Mouse (Mus musculus) cerebellum, postnatal 4 days (tissue): Measurements from ENCODE around the gene Mpg.
"Not testable (repeated sequence)": the region's sequence is repeated elsewhere in the genome, so short reads cannot be mapped to it uniquely, and the experiment has no call there.

Experiments
- DNase-seq, 2 experiments: peaks; one replicate each; pipeline ENCODE4 v3.0.0; 2022; ENCODE audit warnings: low spot score in 2 of 2, mixed read lengths in 1 of 2

The Mpg gene

DNA sequence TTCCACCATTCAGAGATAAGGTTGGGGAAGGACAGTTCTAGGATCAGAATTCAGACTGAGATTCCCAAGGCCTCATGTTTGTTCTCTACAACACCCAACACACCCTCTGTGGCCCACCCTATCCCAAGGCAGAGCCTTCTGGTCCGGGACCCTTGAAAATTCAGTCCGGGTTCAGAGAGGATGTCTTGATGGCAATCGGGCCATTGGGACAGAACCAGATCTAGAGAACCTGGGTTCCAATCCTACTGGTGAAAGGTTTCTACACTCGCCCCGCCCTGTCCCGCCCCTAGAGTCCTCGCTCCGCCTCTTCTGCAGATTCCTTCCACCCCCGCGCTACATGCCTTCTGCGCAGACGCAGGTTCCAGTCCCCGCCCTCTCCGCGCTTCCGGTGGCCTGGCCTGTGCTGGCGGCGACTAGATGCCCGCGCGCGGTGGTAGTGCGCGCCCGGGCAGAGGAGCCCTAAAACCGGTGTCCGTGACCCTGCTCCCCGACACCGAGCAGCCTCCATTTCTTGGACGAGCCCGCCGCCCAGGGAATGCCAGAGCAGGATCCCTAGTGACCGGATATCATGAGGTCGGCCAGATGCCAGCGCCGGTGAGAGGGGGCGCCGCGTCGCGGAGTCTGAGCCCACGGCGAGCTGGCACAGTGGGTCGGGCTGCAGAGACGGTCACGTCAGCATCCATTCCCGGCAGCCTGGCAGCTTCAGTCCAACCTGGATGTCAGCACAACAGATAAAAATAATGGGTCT lies at the start of gene Mpg:
Gene Mpg (plus strand): TSS at position 382 of the 748 bp plus-strand sequence.
- peak; percentile 49 to 84 for DNase-seq

DNA sequence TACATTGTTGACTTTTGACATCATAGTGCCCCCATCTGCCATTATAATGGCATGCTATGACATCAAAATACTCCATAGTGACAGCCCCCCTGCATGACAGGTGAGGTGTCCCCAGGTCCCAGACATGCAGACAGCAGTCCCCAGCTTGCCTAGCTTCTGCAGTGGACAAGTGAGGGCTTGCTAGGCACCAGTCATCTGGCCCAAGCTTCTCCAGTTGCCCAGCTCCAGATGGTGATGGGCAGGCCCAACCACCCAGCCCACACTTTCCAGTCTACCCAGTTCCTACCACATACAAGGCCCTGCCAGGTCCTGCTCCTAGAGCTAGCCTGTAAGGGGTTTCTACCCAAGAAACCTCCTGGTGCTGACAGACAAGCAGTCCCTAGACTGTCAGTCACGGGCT lies 47.8 kb upstream of the Mpg start:
- no peak for DNase-seq

DNA sequence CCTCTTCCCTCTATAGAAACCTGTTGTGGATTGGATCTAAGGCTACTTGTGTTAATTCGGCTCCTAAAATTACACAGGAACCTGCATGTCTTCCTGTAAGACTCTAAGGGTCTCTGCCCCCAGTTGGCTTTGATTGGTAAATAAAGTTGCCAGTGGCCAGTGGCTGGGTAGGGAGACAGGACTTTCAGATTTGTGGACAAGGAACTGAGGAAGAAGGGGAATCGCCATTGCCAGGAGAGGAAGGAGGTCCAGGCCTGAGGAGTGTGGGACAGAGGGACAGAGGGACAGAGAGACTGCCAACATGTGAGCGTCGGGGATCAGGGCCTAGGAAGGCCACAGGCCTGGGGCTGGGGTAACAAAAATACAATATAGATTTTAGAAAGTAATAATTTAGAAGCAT lies 45.1 kb upstream of the Mpg start:
- DNase-seq, result no peak

DNA sequence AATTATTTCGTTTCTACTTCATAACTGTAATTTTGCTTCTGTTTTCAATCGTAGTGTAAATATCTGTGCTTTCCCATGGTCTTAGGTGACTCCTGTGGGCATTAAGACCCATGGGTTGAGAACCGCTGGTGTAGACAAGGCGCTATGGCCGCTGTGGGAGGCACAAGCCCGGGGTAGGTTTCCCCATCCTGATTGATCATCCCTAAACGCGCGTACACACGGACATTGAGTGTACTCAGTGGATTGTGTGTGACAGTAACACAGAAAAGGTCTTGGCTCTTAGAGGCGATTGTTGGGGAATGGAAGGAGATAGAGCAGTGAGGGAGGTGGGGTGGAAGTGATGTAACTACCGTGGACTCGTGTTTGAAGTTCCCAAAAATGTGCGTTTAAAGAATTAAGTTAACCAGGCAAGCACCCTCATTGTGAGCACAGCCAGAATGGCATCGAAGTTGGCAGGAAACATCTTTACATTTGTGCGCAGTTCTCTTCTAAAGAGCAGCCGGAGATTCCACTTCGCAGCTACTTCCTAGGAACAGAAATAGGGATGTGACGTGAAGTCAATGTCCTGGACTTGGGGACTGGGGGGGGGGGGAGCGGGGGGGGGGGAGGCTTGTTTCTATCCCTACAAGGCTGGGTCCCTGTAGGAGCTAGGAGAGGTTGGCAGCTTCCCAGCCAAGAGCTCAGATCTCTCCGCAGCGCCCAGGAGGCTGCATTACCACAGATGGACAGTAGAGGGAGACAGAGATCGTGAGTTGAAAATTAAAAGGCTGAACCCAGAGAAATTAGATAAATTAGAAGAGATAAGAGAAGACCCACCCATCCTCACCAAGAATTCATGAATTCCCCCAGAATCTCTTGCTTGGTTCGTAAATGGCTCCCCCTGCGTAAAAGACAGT lies 44.1 kb upstream of the Mpg start:
- DNase-seq, result peak; percentile 84 to 94

DNA sequence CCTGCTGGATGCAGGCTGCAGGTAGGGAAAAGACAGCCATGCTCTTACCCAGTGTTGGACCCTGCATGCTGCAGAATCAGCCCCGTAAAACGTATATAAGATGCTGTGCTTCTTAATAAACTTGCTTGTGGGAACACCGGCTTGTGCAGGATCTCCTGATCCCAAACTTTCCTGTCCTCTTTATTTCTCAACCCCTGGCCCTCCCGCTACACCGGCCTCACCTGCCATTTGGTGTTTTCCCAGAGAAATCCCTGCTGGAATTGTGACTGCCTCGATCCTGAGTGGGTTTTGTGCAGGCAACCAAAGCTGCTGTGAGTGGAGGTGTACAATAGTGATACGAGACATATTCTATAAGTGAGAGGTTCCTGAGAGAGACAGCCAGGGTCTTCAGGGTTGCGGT lies 41.8 kb upstream of the Mpg start:
- no peak for DNase-seq

DNA sequence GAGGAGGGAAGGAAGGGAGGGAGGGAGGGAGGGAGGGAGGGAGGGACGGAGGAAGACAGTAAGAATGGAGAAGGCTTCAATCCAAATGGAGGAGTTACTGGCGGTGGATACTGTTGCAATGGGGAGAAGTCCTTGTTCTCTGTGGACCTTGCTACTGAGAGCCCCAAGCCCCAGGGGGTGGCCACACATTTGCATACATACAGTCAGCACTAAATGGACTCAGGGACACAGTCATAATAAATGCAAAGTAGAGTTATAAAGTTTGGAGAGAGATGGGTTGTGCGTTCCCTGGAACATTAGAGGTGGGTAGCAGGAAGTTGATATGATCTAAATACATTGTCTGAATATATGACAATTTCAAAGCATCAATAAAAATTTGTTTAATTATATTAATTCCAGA lies 40.3 kb upstream of the Mpg start:
- no peak for DNase-seq

DNA sequence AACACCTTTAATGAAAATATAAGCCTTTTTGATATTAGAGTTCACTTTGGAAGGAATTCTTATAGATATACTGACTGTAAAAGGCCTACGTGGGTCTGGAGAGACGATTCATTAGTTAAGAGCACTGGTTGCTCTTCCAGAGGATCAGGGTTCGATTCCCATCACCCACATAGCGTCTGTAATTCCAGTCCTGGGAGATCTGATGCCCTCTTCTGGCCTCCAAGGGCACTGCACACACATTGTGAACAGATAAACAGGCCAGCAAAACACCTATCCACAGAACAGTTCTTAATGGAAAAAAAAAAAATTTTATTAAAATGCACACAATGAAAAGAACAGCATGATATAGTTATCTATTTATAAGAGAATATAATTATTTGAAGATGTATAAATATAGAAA lies 39.0 kb upstream of the Mpg start:
- DNase-seq, result no peak

DNA sequence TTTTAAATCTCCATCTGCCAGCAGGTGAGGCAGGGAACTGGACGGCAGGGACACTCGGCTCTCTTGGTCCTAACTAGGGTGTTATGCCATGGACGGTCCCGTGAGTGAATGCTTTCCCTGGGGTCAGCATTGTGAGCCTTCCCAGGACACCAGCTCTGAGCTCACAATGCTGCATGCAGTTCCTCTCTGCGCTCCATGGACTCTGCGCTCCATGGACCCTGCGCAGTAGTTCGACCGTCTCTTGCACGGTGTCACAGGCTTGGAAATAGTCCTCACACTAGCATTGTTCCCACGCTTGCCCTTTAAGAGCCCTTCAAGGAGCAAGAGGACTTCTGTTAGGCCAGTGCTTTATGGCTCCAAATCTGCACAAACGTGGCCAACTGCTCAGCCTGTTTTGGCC lies 37.4 kb upstream of the Mpg start:
- no peak for DNase-seq

DNA sequence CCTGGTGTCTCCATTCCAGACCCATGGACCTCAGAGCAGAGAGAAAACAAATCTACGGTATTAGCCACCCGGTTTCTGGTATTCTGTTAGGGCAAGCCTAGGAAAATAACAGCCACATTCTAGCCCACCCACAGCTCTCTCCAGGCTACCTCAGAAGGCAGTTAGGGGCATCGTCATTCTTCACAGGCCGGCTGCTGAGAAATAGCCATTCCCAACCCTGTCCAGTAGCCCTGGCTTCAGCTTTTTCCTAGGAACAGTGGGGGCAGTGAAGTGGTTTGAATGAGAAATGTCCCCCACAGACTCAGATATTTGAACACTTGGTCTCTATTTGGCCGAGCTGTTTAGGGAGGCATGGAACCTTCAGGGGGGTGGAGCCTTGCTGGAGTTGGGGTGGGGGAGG lies 36.9 kb upstream of the Mpg start:
- DNase-seq, result no peak

DNA sequence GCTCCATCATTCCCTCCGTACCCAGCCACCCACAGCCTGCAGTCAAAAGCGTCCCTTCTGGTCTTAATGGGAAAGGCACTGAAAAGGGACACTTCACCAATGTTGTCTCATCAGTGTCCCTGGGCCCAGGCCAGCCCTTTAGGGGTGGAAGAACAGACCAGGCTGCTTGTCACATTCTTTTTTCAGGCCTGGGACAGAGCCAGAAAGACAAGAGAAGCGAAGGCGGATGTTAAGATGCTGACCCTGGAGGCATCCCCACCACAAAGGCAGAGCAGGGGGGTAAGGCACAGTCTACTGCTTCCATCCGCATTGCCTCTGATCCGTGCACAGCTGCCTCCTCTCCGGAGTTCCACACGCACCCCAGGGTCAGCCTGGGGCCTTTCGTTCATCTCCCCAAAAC lies 36.2 kb upstream of the Mpg start:
- no peak for DNase-seq

DNA sequence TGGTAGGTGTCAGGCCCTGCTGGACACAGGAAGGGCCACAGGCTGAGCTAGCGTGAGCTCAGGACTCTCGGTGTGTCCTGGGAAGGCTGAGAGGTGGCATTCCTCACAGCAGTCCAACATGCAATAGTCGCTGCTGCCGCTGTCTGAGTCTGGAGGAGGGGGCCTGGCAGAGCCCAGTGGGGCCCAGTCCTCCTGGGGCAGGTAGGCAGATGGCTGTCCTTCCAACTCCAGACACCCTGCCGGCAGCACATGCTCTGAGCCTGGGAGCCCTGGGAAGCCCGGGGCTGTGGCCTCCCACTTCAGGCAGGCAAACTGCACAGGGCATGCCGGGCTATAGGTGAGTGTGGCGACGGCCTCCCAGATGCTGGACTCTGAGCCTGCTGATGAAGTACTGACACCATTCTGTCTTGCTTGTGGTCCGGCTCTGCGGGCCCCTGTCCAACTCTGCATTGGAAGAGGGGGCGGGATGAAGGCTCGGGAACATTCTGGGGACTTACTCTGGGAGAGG lies 35.6 kb upstream of the Mpg start:
- no peak for DNase-seq

DNA sequence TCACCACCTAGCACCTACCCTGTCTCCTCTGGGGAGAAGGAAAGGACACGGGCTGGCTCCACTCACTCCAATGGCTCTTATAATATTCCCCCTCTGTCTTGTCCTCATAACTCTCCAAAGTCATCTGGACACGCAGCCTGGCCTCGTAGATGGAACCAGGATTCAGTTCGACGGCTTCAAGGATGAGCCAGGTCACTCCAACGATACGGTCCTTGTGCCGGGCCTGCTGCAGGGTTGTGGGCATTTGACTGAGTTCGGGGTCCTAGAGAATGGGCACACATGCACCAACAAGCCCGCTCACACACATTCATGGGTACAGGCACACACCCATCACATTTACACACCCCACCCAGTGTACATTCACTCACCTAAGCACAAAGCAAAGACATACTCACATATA lies 33.1 kb upstream of the Mpg start:
- no peak for DNase-seq

DNA sequence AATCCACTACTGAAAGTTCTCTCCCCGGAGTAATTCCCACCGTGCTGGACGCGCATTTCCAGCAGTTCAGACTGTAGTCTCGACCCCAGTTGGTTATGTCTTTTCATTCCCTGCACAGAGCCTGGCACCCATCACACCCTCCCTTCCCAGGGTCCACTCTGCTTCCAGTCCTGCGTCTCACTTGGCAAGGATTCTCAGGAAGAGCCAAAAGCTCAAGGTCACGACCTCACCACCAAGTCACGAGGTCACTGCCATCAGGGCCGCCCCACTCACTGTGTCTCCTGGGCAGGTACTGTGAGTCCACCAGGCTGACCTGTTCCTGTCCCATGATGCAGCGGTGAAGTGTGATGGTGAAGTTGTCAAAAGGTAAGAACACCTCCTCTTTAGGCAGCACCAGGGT lies 32.2 kb upstream of the Mpg start:
- no peak for DNase-seq

DNA sequence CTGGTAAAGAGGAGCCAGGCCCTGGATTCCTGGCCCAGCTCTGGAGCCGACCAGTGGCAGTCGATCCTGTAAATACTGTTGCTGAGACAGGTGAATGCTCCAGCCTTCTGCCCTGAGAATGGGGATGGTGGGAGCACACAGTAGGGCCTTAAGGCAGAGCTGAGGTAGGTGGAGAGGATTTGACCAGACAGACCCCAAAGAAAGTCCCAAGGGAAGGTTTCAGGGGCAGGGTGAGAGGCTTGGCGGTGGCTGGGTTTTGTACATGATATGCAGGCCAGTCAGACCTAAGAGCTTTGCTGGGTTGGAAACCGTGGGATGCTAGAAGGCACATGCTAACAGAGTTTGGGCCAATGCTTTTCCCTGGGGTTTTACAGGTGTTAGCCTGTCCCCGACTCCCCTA lies 31.7 kb upstream of the Mpg start:
- no peak for DNase-seq

DNA sequence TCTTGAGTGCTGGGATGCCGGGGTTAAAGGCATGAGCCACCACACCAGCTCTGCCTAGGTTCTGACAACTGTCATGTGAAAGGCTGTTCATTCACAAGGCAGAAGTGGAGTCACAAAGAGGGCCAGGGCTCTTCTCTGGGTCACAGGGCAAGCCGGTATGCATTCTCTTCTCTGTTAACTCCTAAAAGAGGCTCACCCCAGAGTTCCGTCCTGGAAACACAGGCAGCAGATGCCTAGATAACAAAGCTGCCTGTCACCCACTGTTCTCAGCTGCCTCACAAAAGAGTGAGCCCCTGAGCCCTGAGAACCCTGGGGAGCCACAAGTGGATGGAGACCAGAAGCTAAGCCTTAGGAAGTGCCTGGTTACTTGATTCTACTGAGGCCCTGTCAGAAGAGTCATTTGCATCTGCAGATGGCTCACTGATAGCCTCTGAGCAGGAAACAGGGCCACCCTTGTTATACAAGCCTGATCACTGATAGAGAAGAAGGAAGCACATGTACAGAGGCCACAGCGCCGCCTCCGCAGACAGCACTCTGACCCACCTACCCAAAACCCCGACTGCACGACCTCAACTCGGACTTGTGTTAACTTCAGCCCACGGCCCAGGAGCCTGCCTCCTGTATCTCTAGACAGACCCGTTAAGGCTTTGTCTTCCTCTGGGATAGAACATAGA lies 30.3 kb upstream of the Mpg start:
- DNase-seq, result no peak

DNA sequence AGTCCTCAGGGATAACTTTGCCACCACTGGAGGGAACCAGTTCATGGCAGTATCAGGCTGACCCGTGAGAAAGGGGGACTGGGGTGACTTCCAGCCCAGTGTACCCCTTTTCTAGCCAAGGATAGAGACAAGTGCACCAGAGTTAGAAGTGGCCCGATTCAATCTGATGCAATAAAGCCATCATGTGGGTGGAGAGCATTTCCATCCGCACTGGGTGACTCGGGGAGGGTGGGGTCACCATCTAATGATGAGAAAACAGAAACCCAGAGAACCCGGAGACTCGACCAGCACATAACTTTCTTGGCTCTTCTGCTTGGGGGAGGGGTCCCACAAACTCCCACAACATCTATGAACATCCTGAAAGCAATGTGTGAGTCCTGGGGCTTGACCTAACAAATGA lies 29.6 kb upstream of the Mpg start:
- DNase-seq, result no peak

DNA sequence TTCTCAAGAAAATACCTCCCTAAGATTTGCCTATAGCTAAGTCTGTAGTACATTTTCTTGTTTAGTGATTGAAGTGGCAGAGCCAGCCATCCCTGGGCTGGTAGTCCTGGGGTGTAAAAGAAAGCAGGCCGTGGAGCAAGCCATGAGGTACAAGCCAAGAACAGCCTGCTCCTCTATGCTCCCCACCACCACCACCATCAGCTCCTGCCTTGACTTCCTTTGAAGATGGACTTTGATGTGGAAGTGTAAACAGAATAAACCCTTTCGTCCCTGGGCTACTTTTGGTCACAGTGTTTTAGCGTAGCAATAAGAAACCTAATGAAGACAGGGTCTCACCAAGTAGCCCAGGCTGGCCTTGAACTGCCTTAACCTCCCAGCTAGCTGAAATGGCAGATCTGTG lies 28.5 kb upstream of the Mpg start:
- no peak for DNase-seq

DNA sequence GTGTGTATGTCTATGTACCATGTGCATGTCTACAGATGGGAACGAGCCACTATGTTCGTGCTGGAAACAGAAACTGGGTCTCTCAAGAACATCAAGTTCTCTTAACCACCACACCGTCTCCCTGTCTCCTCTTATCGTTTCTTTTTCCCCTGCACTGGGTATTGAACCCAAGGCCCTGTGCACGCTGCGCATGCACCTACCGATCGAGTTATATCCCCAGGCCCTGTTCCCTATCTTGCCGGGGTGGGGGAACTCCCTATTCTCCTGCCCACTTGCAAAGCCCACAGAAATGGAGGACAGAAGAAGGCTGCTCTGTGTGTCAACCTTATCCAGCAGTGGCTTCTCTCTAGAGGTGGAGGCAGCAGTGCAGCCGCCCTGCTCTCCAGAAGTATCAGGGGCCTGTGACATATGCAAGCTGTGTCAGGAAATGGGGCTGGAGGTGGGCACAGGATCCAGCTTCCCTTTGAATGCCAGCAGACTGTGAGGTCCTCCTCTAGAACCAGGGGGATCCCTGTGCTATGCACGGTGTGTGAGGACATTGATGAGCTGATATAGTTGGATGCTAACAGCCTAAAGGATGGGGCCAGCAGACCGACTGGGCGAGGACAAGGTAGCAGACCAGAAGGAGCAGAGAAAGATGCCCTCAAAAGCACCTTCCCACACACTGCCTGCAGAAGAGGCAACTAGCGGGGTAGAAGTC lies 27.9 kb upstream of the Mpg start:
- DNase-seq, result no peak

DNA sequence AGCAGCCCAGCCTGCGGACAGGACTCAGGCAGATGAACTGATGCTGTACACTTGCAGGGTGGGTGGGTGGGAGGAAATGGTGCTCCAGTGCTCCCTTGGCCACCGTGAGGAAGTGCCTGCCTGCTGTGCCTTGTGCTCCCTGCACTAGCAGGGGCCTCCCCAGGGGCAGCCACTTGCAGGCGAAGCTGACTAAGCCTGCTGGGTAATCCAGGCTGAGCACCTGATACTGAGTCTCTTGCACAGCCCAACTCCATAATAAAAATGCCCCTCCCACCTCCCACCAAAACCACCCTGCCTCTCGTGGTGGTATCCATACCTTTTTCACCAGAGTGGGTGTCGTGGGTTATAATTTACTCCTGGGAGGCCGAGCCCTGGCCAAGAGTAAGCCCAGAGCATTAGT lies 27.1 kb upstream of the Mpg start:
- no peak for DNase-seq

DNA sequence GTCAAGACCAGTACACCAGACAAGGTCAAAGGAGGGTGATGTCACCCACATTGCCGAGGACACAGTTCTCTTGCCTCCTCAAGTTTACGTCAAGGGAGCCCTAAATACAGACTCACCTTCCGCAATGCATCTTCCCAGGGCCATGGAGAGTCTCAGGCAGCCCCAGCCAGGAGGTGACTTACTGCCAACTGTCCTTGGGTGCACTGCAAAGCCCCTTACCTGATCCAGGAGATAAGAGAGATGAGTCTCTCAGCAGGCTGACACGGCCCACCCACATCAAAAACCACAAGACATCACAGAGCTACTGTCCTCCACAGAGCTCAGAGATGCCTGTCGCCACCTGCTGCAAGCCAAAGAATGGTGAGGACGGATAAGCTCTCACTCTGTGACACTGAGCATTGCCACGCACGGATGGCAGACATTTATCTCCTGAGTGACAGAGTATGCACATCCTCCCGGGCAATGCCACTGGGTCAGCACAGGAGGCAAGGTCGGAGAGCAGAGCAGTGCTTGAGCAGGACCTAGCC lies 26.2 kb upstream of the Mpg start, which contains the start of gene Il9r:
Gene Il9r (minus strand): TSS at position 205 of the 527 bp plus-strand sequence.
- DNase-seq, result no peak

DNA sequence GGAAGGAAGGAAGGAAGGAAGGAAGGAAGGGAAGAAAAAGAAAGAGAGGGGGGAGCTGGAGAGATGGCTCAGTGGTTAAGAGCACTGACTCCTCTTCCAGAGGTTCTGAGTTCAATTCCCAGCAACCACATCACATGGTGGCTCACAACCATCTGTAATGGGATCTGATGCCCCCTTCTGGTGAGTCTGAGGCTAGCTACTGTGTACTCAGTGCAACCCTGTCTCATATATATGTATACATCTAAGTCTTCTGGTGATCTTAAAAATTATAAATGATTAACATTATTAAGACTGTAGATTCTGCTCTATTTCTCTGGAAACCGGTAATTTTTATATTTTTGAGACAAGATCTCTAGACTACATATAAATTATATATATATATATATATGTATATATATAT lies 25.3 kb upstream of the Mpg start:
- not testable (repeated sequence) for DNase-seq
